Mouse (Mus musculus): ENCODE measurements at regions not wholly inside any gene's neighbourhood (a gene's known extent, or its start where the extent isn't known, plus 50 kb on each side); places are given as distances from the start of the nearest gene placed in this dataset.

DNA sequence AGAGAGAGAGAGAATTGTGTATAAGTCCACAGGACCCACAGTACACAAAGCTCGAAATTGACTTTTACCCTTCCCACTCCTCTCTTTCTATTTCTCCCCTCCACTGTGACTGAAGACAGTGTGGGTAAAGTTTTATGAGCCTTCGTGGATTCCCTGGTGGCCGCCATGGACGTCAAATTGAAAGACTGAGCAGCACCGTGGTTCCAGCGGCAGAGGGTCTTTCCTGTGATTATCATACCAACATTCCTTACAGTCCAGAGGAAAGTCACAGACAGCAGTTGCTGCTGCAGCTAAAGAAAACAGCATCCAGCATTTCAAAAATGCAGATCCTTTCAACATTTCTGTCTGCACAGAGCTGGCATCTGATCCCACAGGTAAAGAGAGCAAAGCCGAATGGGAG lies 98.9 kb upstream of the Ccn6 start:
- no peak for ATAC-seq (ENCODE audit: insufficient number of reproducible peaks, insufficient read depth, low FRiP score, low read depth)
- Histone ChIP-seq H3K4me3 (ENCODE audit: control insufficient read depth in 1 of 2, insufficient read depth in 1 of 2, low read depth in 1 of 2, low read length in 2 of 2) (no peak overlapping the region), H3K27ac (replicated peaks in 1 of 2; ENCODE audit: control insufficient read depth in 1 of 2, insufficient read depth in 1 of 2, low read depth in 2 of 2, low read length in 2 of 2) (peak overlapping the region; percentile 8 to 29; a peak in 2 of 4 replicates), H3K9me3 (ENCODE audit: control insufficient read depth, low read length) (no peaks in the 10 kb centered on the region), H3K36me3 (ENCODE audit: control insufficient read depth, insufficient read depth, low read length) (no peaks in the 10 kb centered on the region), H3K9ac (ENCODE audit: low read length) (0 out of 2 replicates have a peak overlapping the region, but pooled peaks have one; percentile 8), H3K4me2 (ENCODE audit: low read length) (peak overlapping the region; percentile 24), H3K27me3 (ENCODE audit: control insufficient read depth, insufficient read depth, low read length) (no peaks in the 10 kb centered on the region), H3K4me1 (ENCODE audit: control insufficient read depth in 2 of 2, insufficient read depth in 2 of 2, low read length in 2 of 2) (peaks cover 15 to 20% of the 10 kb centered on the region in 2 experiments)
- WGBS: 18% methylated on average over 7 of the region's 7 CpGs

- ATAC-seq (ENCODE audit: insufficient number of reproducible peaks, insufficient read depth, low FRiP score, low read depth): no peak
- Histone ChIP-seq H3K27me3 (ENCODE audit: control insufficient read depth, insufficient read depth, low read length) (no peaks in the 10 kb centered on the region), H3K27ac (replicated peaks in 1 of 2; ENCODE audit: control insufficient read depth in 1 of 2, insufficient read depth in 1 of 2, low read depth in 2 of 2, low read length in 2 of 2) (peak overlapping the region; percentile 21 to 31; a peak in 1 of 4 replicates), H3K4me2 (ENCODE audit: low read length) (no peak overlapping the region), H3K9me3 (ENCODE audit: control insufficient read depth, low read length) (no peaks in the 10 kb centered on the region), H3K9ac (ENCODE audit: low read length) (no peak overlapping the region), H3K4me1 (ENCODE audit: control insufficient read depth in 2 of 2, insufficient read depth in 2 of 2, low read length in 2 of 2) (peaks cover 14 to 16% of the 10 kb centered on the region in 2 experiments), H3K36me3 (ENCODE audit: control insufficient read depth, insufficient read depth, low read length) (no peaks in the 10 kb centered on the region), H3K4me3 (ENCODE audit: control insufficient read depth in 1 of 2, insufficient read depth in 1 of 2, low read depth in 1 of 2, low read length in 2 of 2) (no peak overlapping the region)
- WGBS: 63% methylated on average over 8 of the region's 8 CpGs
Measured at GRCm38 (mm10) chr10:39261174-39262145, 97.9 kb upstream of the Ccn6 start.

DNA sequence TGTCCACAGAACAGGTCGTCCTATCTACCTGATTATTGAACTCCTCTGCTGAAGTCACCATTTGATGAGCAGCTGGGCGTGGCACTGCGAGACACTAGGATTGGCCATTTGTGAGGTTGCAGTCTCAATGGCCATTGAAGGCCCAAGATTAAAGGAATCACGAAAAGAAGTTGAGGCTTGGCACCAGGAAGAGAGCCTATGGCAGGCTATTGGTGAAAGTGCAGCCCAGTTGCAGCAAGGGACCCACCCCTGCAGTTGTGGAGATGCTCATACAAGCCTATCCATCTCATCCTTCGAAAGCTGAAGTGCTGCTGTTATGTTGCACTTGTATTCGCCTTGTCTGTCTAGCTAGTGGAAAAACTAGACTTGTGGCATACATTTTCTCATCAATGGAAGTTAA lies 96.5 kb upstream of the Ccn6 start:
- H3K4me3 ChIP-seq (ENCODE audit: control insufficient read depth in 1 of 2, insufficient read depth in 1 of 2, low read depth in 1 of 2, low read length in 2 of 2): no peak overlapping the region
- no peak overlapping the region for H3K27ac ChIP-seq (replicated peaks in 1 of 2; ENCODE audit: control insufficient read depth in 1 of 2, insufficient read depth in 1 of 2, low read depth in 2 of 2, low read length in 2 of 2)
- ATAC-seq (ENCODE audit: insufficient number of reproducible peaks, insufficient read depth, low FRiP score, low read depth): no peak
- no peaks in the 10 kb centered on the region for H3K27me3 ChIP-seq (ENCODE audit: control insufficient read depth, insufficient read depth, low read length)
- H3K36me3 ChIP-seq (ENCODE audit: control insufficient read depth, insufficient read depth, low read length): no peaks in the 10 kb centered on the region
- H3K4me1 ChIP-seq (ENCODE audit: control insufficient read depth in 2 of 2, insufficient read depth in 2 of 2, low read length in 2 of 2): peaks cover 12 to 13% of the 10 kb centered on the region in 2 experiments
- H3K9me3 ChIP-seq (ENCODE audit: control insufficient read depth, low read length): no peaks in the 10 kb centered on the region
- no peak overlapping the region for H3K9ac ChIP-seq (ENCODE audit: low read length)
- no peak overlapping the region for H3K4me2 ChIP-seq (ENCODE audit: low read length)
- 87% methylated on average over 6 of the region's 6 CpGs for WGBS

GRCm38 (mm10) chr10:39257371-39258154 lies 94.0 kb upstream of the Ccn6 start:
- Histone ChIP-seq H3K4me3 (ENCODE audit: control insufficient read depth in 1 of 2, insufficient read depth in 1 of 2, low read depth in 1 of 2, low read length in 2 of 2) (no peak overlapping the region), H3K4me2 (ENCODE audit: low read length) (no peak overlapping the region), H3K4me1 (ENCODE audit: control insufficient read depth in 2 of 2, insufficient read depth in 2 of 2, low read length in 2 of 2) (peaks cover 2 to 6% of the 10 kb centered on the region in 2 experiments), H3K27ac (replicated peaks in 1 of 2; ENCODE audit: control insufficient read depth in 1 of 2, insufficient read depth in 1 of 2, low read depth in 2 of 2, low read length in 2 of 2) (no peak overlapping the region), H3K9me3 (ENCODE audit: control insufficient read depth, low read length) (no peaks in the 10 kb centered on the region), H3K9ac (ENCODE audit: low read length) (no peak overlapping the region), H3K36me3 (ENCODE audit: control insufficient read depth, insufficient read depth, low read length) (no peaks in the 10 kb centered on the region), H3K27me3 (ENCODE audit: control insufficient read depth, insufficient read depth, low read length) (no peaks in the 10 kb centered on the region)
- no peak for ATAC-seq (ENCODE audit: insufficient number of reproducible peaks, insufficient read depth, low FRiP score, low read depth)
- 83% methylated on average over 2 of the region's 2 CpGs for WGBS

GRCm38 (mm10) chr10:39254561-39254960 lies 91.0 kb upstream of the Ccn6 start:
- Histone ChIP-seq H3K27ac (replicated peaks in 1 of 2; ENCODE audit: control insufficient read depth in 1 of 2, insufficient read depth in 1 of 2, low read depth in 2 of 2, low read length in 2 of 2) (no peak overlapping the region), H3K36me3 (ENCODE audit: control insufficient read depth, insufficient read depth, low read length) (no peaks in the 10 kb centered on the region), H3K4me2 (ENCODE audit: low read length) (no peak overlapping the region), H3K4me3 (ENCODE audit: control insufficient read depth in 1 of 2, insufficient read depth in 1 of 2, low read depth in 1 of 2, low read length in 2 of 2) (no peak overlapping the region), H3K9ac (ENCODE audit: low read length) (no peak overlapping the region), H3K9me3 (ENCODE audit: control insufficient read depth, low read length) (no peaks in the 10 kb centered on the region), H3K4me1 (ENCODE audit: control insufficient read depth in 2 of 2, insufficient read depth in 2 of 2, low read length in 2 of 2) (no peaks in the 10 kb centered on the region), H3K27me3 (ENCODE audit: control insufficient read depth, insufficient read depth, low read length) (no peaks in the 10 kb centered on the region)
- WGBS: 68% methylated on average over 2 of the region's 2 CpGs
- no peak for ATAC-seq (ENCODE audit: insufficient number of reproducible peaks, insufficient read depth, low FRiP score, low read depth)

- Histone ChIP-seq H3K4me1 (ENCODE audit: control insufficient read depth in 2 of 2, insufficient read depth in 2 of 2, low read length in 2 of 2) (no peaks in the 10 kb centered on the region), H3K9me3 (ENCODE audit: control insufficient read depth, low read length) (no peaks in the 10 kb centered on the region), H3K36me3 (ENCODE audit: control insufficient read depth, insufficient read depth, low read length) (no peaks in the 10 kb centered on the region), H3K4me3 (ENCODE audit: control insufficient read depth in 1 of 2, insufficient read depth in 1 of 2, low read depth in 1 of 2, low read length in 2 of 2) (no peak overlapping the region), H3K27me3 (ENCODE audit: control insufficient read depth, insufficient read depth, low read length) (no peaks in the 10 kb centered on the region), H3K9ac (ENCODE audit: low read length) (no peak overlapping the region), H3K27ac (replicated peaks in 1 of 2; ENCODE audit: control insufficient read depth in 1 of 2, insufficient read depth in 1 of 2, low read depth in 2 of 2, low read length in 2 of 2) (no peak overlapping the region), H3K4me2 (ENCODE audit: low read length) (no peak overlapping the region)
- WGBS: 74% methylated on average over 3 of the region's 3 CpGs
- ATAC-seq (ENCODE audit: insufficient number of reproducible peaks, insufficient read depth, low FRiP score, low read depth): no peak
Measured at GRCm38 (mm10) chr10:39250039-39250438, 86.4 kb upstream of the Ccn6 start.

DNA sequence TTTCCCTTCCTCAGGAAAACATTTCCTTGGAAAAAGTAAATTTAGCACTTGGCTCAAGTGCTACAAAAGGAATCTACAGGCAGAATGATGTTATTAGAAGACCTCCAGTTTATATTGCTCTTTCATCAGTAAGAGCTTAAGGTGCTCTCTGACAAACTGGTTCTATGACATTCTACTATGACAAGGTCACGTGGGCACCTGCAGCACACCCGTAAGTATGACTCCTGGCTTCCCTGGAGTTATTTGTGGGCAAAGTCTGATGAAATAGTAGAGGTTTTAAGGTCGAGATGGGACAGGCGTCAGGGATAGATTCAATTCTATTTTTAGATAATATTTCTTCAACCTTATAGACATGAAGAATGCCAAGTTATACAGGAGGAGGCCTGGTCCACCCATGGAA lies 84.9 kb upstream of the Ccn6 start:
- 70% methylated on average over 4 of the region's 4 CpGs for WGBS
- Histone ChIP-seq H3K36me3 (ENCODE audit: control insufficient read depth, insufficient read depth, low read length) (no peaks in the 10 kb centered on the region), H3K4me2 (ENCODE audit: low read length) (no peak overlapping the region), H3K9ac (ENCODE audit: low read length) (no peak overlapping the region), H3K27me3 (ENCODE audit: control insufficient read depth, insufficient read depth, low read length) (no peaks in the 10 kb centered on the region), H3K4me1 (ENCODE audit: control insufficient read depth in 2 of 2, insufficient read depth in 2 of 2, low read length in 2 of 2) (no peaks in the 10 kb centered on the region), H3K9me3 (ENCODE audit: control insufficient read depth, low read length) (no peaks in the 10 kb centered on the region), H3K27ac (replicated peaks in 1 of 2; ENCODE audit: control insufficient read depth in 1 of 2, insufficient read depth in 1 of 2, low read depth in 2 of 2, low read length in 2 of 2) (no peak overlapping the region), H3K4me3 (ENCODE audit: control insufficient read depth in 1 of 2, insufficient read depth in 1 of 2, low read depth in 1 of 2, low read length in 2 of 2) (no peak overlapping the region)
- ATAC-seq (ENCODE audit: insufficient number of reproducible peaks, insufficient read depth, low FRiP score, low read depth): no peak
